Mouse (Mus musculus) heart, adult 2 months (tissue): ENCODE data around the gene Cer1. TPM values are rescaled to one million over a fixed set of nuclear protein-coding genes. Genes with fewer than 3 reads are reported as not detected.

Experiments
- DNase-seq, 2 experiments: peaks; one replicate each; pipeline ENCODE4 v3.0.0; 2021
- H3K27ac ChIP-seq: fragments of 200-600 bp; 2 replicates; pipeline ENCODE4 v1.8.1; 2022
- H3K27me3 ChIP-seq: fragments of 200-500 bp; 2 replicates; pipeline ENCODE4 v1.6.1; 2012; ENCODE audit warnings: mild to moderate bottlenecking, low read length, inconsistent platforms, mixed read lengths; ENCODE audit not compliant: control insufficient read depth, insufficient read depth
- H3K36me3 ChIP-seq: fragments of 200-500 bp; 2 replicates; pipeline ENCODE4 v1.6.1; 2012; ENCODE audit warnings: low read length, inconsistent platforms; ENCODE audit not compliant: control insufficient read depth, insufficient read depth
- H3K4me1 ChIP-seq: fragments of 200-500 bp; 2 replicates; pipeline ENCODE4 v1.6.1; 2011; ENCODE audit warnings: low read length; ENCODE audit not compliant: control insufficient read depth, insufficient read depth
- H3K4me3 ChIP-seq: fragments of 200-600 bp; 2 replicates; pipeline ENCODE4 v1.8.1; 2022
- H3K79me2 ChIP-seq: fragments of 200-500 bp; replicated peaks from 2 replicates; pipeline ENCODE4 v1.6.1; 2012; ENCODE audit warnings: mild to moderate bottlenecking, inconsistent platforms, low read length, moderate library complexity, mixed read lengths; ENCODE audit not compliant: control insufficient read depth, insufficient read depth
- H3K9ac ChIP-seq: fragments of 200-500 bp; 2 replicates; pipeline ENCODE4 v1.6.1; 2012; ENCODE audit warnings: low read depth, mild to moderate bottlenecking, control low read depth, inconsistent platforms, low read length, mixed read lengths
- CTCF ChIP-seq: fragments of 200-600 bp; IDR thresholded peaks from 2 replicates; pipeline ENCODE4 v1.8.1; 2022; ENCODE audit warnings: antibody characterized with exemption, mild to moderate bottlenecking, moderate library complexity
- EP300 ChIP-seq: fragments of 200-500 bp; IDR thresholded peaks from 2 replicates; pipeline ENCODE4 v1.6.1; 2011; ENCODE audit warnings: low read depth, low read length, control low read depth; ENCODE audit not compliant: insufficient read depth
- POLR2A ChIP-seq: fragments of 200-500 bp; IDR thresholded peaks from 2 replicates; pipeline ENCODE4 v1.6.1; 2011; ENCODE audit warnings: mild to moderate bottlenecking, low read depth, low read length, control low read depth; ENCODE audit not compliant: insufficient read depth
- WGBS: fragments of 180-500 bp; shearing (Covaris S2); methylation state at CpG from one replicate; pipeline ENCODE4 v1.1.7; 2018; 5-methylcytosine and 5-hydroxymethylcytosine counted together
- intact Hi-C: fragments of 180-260 bp; cut with DNase I; formaldehyde crosslinking; loops from one replicate; pipeline ENCODE4 v1.15.1; 2025
- polyA plus RNA-seq: library from polyadenylated mRNA; depleted of rRNA; stranded (reverse); fragments of >200 nt; gene quantifications from 2 replicates; pipeline ENCODE4 v1.2.3, GENCODE M21; 2012
- total RNA-seq, 2 experiments: library from RNA; stranded (reverse); gene quantifications; 2 replicates each; pipeline ENCODE4 v1.2.3; 2021

Gene Cer1
- total and polyA plus RNA-seq, 3 experiments = not detected

DNA sequence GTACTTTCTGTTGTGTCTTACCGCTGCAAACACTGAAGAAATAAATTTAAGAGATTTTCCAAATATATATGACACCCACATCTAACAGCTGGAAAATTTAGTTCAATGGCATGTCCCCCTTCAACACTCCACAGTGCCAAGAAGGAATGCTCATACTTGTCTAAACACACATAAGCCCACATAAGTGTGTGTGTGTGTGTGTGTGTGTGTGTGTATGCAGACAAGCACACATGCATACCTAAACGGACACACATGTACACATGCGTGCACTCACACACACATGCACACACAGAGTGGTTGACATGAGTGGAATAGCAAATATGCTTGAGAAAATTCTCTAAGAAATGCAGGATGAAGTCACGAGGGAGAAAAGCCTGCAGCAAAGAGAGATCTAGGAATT, 12.4 kb downstream of the Cer1 start:
- Histone ChIP-seq H3K36me3 (no peaks in the 10 kb centered on the region), H3K27ac (no peak overlapping the region), H3K79me2 (no peaks in the 10 kb centered on the region), H3K4me1 (no peaks in the 10 kb centered on the region), H3K9ac (no peak overlapping the region), H3K4me3 (no peak overlapping the region), H3K27me3 (no peaks in the 10 kb centered on the region)
- DNase-seq = no peak
- 70% methylated on average over 4 of the region's 4 CpGs for WGBS
- TF ChIP-seq CTCF = no peak
- TF ChIP-seq EP300 = no peak
- TF ChIP-seq POLR2A = no peak
- intact Hi-C loops = no loop called here

DNA sequence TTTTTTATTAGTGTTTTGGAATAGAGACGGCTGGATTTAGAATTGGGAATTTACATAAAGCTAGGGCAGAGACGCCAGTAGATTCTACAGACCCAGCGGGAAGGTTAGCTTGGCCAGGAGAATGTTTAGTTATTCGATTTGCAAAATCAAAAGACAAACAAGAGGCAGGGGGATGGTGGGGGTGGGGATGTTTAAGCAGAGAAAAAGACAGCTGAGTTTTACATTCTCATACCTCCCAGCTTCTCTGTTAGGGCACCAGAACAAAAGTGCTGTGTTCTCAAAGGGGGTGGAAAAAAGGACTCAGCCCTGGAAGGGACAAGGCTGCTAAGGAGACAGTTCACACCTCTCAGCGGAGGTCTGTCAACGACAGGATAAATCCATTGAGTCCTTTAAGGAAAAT, 12.8 kb downstream of the Cer1 start:
- no peak overlapping the region for H3K27ac ChIP-seq
- H3K36me3 ChIP-seq = no peaks in the 10 kb centered on the region
- H3K27me3 ChIP-seq = no peaks in the 10 kb centered on the region
- no peak for DNase-seq
- H3K79me2 ChIP-seq = no peaks in the 10 kb centered on the region
- H3K4me1 ChIP-seq = no peaks in the 10 kb centered on the region
- no peak overlapping the region for H3K9ac ChIP-seq
- 48% methylated on average over 6 of the region's 6 CpGs for whole genome bisulfite sequencing
- TF ChIP-seq CTCF = no peak
- no peak for TF ChIP-seq EP300
- TF ChIP-seq POLR2A = no peak
- intact Hi-C loops = no loop called here
- no peak overlapping the region for H3K4me3 ChIP-seq

DNA sequence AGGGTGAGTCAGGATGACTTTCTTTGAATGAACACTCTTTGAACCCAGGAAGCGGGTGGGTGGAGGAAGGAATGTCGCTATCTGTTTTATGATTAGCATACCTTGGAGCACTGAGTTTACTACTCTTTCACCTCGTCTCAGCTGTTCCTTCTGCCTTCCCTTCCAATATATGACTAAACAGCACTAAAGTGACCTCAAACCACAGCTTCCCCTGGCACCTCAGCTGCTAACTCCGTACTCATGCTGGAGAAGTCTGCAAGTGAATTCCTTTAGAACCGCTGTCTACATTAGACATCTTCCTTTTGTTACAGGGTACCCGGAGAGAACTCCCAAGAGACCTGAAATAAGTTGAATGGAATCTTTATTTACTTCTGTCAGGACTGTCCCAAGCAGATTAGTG, 14.0 kb downstream of the Cer1 start:
- intact Hi-C loops = no loop called here
- Histone ChIP-seq H3K27ac (no peak overlapping the region), H3K4me3 (no peak overlapping the region), H3K4me1 (no peaks in the 10 kb centered on the region), H3K36me3 (no peaks in the 10 kb centered on the region), H3K9ac (no peak overlapping the region), H3K79me2 (no peaks in the 10 kb centered on the region), H3K27me3 (no peaks in the 10 kb centered on the region)
- DNase-seq = no peak
- WGBS = 65% methylated on average over 6 of the region's 6 CpGs
- TF ChIP-seq CTCF (no peak), EP300 (no peak), POLR2A (no peak)

DNA sequence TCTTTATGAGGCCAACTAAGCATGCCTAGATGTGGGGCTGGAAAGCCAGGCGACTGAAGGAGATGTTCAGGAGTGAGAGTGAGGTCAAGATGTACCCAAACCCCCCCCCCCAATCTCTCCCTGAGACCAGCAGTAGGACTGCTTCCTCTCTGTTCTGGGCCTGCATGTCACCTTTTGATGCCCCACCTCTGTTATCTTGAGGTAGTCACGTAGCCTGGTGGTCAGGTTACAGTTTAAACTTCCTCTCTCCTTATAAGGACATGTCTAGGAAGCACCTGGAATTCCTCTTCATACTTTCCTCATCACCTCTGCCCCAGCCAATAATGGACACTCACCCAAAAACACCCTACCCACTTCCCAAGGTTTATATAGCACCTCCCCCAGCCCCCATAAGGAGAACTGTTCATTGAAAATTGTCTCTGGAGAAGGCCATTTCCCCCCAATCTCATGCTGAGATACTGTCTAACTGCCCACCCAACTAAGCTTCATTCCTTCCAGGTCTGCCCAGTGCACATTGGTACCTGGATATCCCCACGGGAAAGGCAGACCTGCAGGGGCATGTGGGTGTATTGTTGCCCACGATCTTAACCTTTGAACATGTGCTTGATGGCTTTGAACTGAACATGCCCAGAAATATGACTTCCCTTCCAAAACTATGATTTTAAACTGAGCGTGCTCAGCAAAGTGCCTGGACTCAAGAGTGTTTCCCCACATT, 17.1 kb downstream of the Cer1 start:
- intact Hi-C loops = no loop called here
- Histone ChIP-seq H3K27me3 (no peaks in the 10 kb centered on the region), H3K27ac (no peak overlapping the region), H3K9ac (no peak overlapping the region), H3K4me1 (no peaks in the 10 kb centered on the region), H3K79me2 (no peaks in the 10 kb centered on the region), H3K4me3 (no peak overlapping the region), H3K36me3 (no peaks in the 10 kb centered on the region)
- no peak for TF ChIP-seq EP300
- TF ChIP-seq POLR2A = no peak
- TF ChIP-seq CTCF = no peak
- no peak for DNase-seq
- 80% methylated on average over 5 of the region's 5 CpGs for WGBS

DNA sequence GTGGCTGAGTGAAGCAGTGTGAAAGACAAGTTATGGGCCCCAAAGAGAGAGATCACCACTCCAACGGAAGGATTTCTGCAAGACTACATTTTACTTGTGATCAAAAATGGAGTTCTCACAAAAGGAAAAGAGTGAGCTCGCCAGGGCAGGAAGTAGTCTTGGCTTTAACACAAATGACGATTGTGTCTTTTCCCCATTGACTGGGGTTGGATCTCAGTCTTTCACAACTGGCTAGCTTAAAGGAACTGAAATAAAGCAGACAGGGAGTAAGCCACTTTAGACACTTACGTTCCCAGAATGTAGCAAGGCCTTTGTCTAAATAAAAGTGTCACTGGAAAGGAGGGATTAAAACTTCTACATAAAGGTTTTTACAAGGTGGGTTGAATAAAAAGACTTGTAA, 17.8 kb downstream of the Cer1 start:
- Histone ChIP-seq H3K79me2 (no peaks in the 10 kb centered on the region), H3K27ac (no peak overlapping the region), H3K4me1 (no peaks in the 10 kb centered on the region), H3K36me3 (no peaks in the 10 kb centered on the region), H3K27me3 (no peaks in the 10 kb centered on the region), H3K9ac (no peak overlapping the region), H3K4me3 (no peak overlapping the region)
- intact Hi-C loops = no loop called here
- no peak for DNase-seq
- WGBS = 26% methylated on average over 4 of the region's 4 CpGs
- TF ChIP-seq POLR2A (no peak), EP300 (no peak), CTCF (no peak)

DNA sequence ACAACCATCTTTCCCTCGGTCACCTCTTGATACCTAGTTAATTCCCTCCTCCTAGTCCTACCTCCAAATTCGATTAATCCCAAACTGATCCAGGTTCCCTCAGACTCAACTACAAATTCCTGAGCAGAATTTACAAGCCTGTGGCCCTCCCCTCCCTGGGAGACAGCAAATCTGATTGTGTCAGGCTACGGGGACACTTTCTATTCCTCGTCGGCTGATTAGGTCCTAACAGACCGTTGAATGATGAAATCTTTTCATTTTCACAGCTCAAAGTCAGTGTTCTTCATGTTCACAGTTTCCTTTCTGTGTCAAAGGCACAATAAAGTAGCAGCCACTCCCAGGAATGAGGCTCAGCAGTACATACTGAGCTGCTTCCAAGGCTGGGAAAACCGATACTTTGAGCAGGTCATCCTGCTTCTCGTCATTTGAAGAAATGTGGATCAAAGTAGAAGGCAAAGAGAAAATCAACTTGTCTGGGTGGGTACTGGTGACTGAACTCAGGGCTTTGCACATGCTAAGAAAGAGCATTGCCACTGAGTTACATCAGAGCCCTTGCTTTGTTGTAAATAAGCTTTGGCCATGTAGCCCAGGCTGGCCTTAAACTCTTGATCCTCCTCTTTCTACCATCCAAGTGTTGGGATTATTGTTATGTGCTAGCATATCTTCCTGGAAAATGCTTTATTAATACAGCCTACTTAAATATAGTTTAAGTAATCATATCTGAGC, 19.8 kb downstream of the Cer1 start:
- no peak overlapping the region for H3K9ac ChIP-seq
- H3K4me3 ChIP-seq = no peak overlapping the region
- H3K79me2 ChIP-seq = no peaks in the 10 kb centered on the region
- DNase-seq = no peak
- H3K27ac ChIP-seq = no peak overlapping the region
- intact Hi-C loops = no loop called here
- TF ChIP-seq CTCF (no peak), EP300 (no peak), POLR2A (no peak)
- 76% methylated on average over 8 of the region's 8 CpGs for WGBS
- no peaks in the 10 kb centered on the region for H3K27me3 ChIP-seq
- H3K36me3 ChIP-seq = no peaks in the 10 kb centered on the region
- no peaks in the 10 kb centered on the region for H3K4me1 ChIP-seq
